Mouse (Mus musculus): Measurements from ENCODE around the gene Taf4.

DNA sequence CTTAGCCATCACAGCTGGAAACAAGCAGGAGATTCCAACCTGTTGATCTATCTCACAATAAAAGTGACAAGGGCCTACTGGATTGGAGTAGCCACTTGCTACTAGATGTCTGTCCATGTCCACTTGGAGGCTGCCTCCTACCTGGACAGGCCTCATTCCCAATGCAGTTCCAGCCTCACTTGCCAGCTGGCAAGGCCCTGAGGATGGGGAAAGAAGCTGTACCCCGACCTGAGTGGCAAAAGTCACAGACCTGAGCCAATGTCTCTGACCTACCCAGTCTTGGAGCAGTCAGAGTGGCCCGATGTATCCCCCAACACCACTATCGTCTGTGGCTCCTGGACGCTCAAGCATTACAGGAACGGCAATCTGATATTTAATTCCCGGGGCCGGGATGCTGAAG lies 37.2 kb upstream of the Taf4 start:
- TF ChIP-seq CTCF (IDR thresholded peaks at IDR 0.05) (no peak), POLR2A (IDR thresholded peaks at IDR 0.05; ENCODE audit: insufficient read depth, low read depth, low read length) (no peak)
